ENCODE assay signal across 14 mouse cellular contexts in genomic region chr19:32175013-32175412, GRCm38 (mm10).
"Had no signal": no experiment of that assay in that cellular context is flagged by ENCODE, and none has a peak within 500 bp of the region (broad histone marks: within the 10 kb centered on the region; RNA-seq: fewer than 3 reads in every experiment).

No protein-coding gene starts in this region.

- H3K4me3 ChIP-seq: midbrain, embryonic 10.5 days; midbrain, embryonic 12.5 days; neural tube, embryonic 12.5 days; stomach, embryonic 15.5 days had no signal

- ATAC-seq: midbrain, embryonic 16.5 days had no signal

- H3K4me2 ChIP-seq: lung, embryonic 14.5 days; midbrain, embryonic 12.5 days; neural tube, embryonic 12.5 days; stomach, embryonic 15.5 days had no signal

- H3K36me3 ChIP-seq: midbrain, embryonic 10.5 days; midbrain, embryonic 12.5 days; neural tube, embryonic 12.5 days; stomach, embryonic 15.5 days had no signal

- H3K27ac ChIP-seq: midbrain, embryonic 10.5 days; midbrain, embryonic 12.5 days; neural tube, embryonic 12.5 days; stomach, embryonic 15.5 days; stomach, postnatal 0 days had no signal

- H3K9ac ChIP-seq: lung, embryonic 14.5 days; midbrain, embryonic 12.5 days; neural tube, embryonic 12.5 days; stomach, embryonic 15.5 days had no signal

- H3K4me1 ChIP-seq: neural tube, embryonic 12.5 days had no signal

- H3K9me3 ChIP-seq: midbrain, embryonic 10.5 days; midbrain, embryonic 12.5 days; neural tube, embryonic 12.5 days; stomach, embryonic 15.5 days had no signal

- DNase-seq: lung, embryonic 14.5 days; lung, postnatal 10 days; lung, postnatal 4 days; midbrain, embryonic 14.5 days; right cerebral cortex, postnatal 14 days; thymus, adult 2 months; thymus, postnatal 25 days; thymus, postnatal 4 days had no signal

- H3K27me3 ChIP-seq: midbrain, embryonic 12.5 days; neural tube, embryonic 12.5 days; stomach, embryonic 15.5 days had no signal
